Mouse (Mus musculus) WW6 (cell line): ENCODE measurements around the gene Psmb6.

Experiments
- DNase-seq: peaks from one replicate; pipeline ENCODE4 v3.0.0-alpha.2; 2013; ENCODE audit warnings: low read depth, low spot score

Psmb6 gene

GRCm38 (mm10) chr11:70525184-70525678 is at the start of gene Psmb6:
Gene Psmb6 (plus strand): TSS chr11:70525367.
- DNase-seq, result peak; percentile 96

GRCm38 (mm10) chr11:70485498-70485897 is 39.7 kb upstream of the Psmb6 start:
- no peak for DNase-seq

- no peak for DNase-seq
Measured at GRCm38 (mm10) chr11:70487816-70488215, 37.4 kb upstream of the Psmb6 start.

- no peak for DNase-seq
Measured at GRCm38 (mm10) chr11:70489138-70489537, 36.0 kb upstream of the Psmb6 start.

GRCm38 (mm10) chr11:70489684-70490083 is 35.5 kb upstream of the Psmb6 start:
- DNase-seq, result no peak

GRCm38 (mm10) chr11:70499566-70500475 is 25.3 kb upstream of the Psmb6 start:
- DNase-seq, result no peak

- DNase-seq, result no peak
Measured at GRCm38 (mm10) chr11:70500476-70500812, 24.7 kb upstream of the Psmb6 start.

- no peak for DNase-seq
Measured at GRCm38 (mm10) chr11:70502018-70502417, 23.1 kb upstream of the Psmb6 start.

GRCm38 (mm10) chr11:70504970-70505369 is 20.2 kb upstream of the Psmb6 start, which contains the start of gene Tm4sf5:
Gene Tm4sf5 (plus strand): TSS chr11:70505244.
- DNase-seq, result no peak

GRCm38 (mm10) chr11:70506385-70506784 is 18.8 kb upstream of the Psmb6 start:
- DNase-seq, result no peak

GRCm38 (mm10) chr11:70506962-70507515 is 18.1 kb upstream of the Psmb6 start:
- no peak for DNase-seq

GRCm38 (mm10) chr11:70509753-70510564 is 15.2 kb upstream of the Psmb6 start:
- peak; percentile 78 for DNase-seq

GRCm38 (mm10) chr11:70511242-70511641 is 13.9 kb upstream of the Psmb6 start:
- DNase-seq, result no peak

- DNase-seq, result no peak
Measured at GRCm38 (mm10) chr11:70511825-70512224, 13.3 kb upstream of the Psmb6 start.

GRCm38 (mm10) chr11:70512709-70513342 is 12.3 kb upstream of the Psmb6 start:
- DNase-seq, result no peak

- DNase-seq, result no peak
Measured at GRCm38 (mm10) chr11:70513520-70513919, 11.6 kb upstream of the Psmb6 start.

- no peak for DNase-seq
Measured at GRCm38 (mm10) chr11:70514288-70514687, 10.9 kb upstream of the Psmb6 start, which contains the start of gene Vmo1. Gene Vmo1 (minus strand): TSS chr11:70514616.

GRCm38 (mm10) chr11:70516352-70516751 is 8.8 kb upstream of the Psmb6 start:
- DNase-seq, result no peak

GRCm38 (mm10) chr11:70518436-70518835 is 6.7 kb upstream of the Psmb6 start:
- DNase-seq, result no peak

GRCm38 (mm10) chr11:70518923-70519322 is 6.2 kb upstream of the Psmb6 start, which contains the start of gene Gltpd2:
Gene Gltpd2 (plus strand): TSS chr11:70519196.
- DNase-seq, result no peak

GRCm38 (mm10) chr11:70520178-70520769 is 4.9 kb upstream of the Psmb6 start:
- no peak for DNase-seq
